Mouse (Mus musculus): Measurements from ENCODE around the gene Irak1bp1.

The Irak1bp1 gene

DNA sequence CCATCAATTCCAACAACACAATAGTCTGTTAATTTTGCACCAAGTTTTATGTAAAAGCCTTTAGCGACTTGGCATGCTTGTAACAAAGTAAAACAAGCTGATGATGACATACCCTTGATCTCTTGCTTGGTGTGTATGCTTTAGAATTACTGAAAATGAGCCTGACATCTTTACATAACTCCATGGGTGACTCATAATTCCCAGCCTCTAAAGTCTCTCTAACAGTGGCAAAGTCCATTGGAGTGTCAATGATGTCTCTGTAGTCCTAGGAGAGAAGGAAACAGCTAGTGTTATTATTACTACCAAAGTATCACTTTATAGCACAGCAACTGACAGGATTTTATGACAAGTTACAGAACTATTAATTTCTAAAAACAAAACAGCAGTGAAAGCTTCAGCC, 47.7 kb downstream of the Irak1bp1 start:
- no peak for DNase-seq (ENCODE audit: low read depth, low spot score)

DNA sequence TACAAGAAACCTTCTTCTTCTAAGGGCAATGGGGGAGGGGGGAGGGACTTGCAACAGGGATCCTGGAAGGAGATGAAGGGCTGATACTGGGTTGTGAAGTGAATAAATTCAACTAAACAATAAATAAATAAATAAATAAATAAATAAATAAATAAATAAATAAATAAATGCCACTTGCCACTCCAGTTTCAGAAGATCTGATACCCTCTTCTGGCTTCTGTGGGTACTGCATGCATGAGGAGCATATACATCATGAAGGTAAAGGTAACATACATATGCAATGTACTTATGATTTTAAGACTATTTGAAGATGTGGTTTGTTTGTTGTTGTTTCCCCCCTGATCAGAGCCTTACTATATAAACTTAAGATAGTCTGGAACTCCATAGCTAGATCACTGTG, 54.8 kb downstream of the Irak1bp1 start:
- no peak for DNase-seq (ENCODE audit: low read depth, low spot score)

GRCm38 (mm10) chr9:82888645-82889044, 59.3 kb downstream of the Irak1bp1 start:
- DNase-seq (ENCODE audit: low read depth, low spot score), result no peak
